Mouse (Mus musculus) embryo, embryonic 10.5 days (tissue): ENCODE results near the gene Plxna4.

Experiments used
- DNase-seq: peaks from one replicate; pipeline ENCODE4 v3.0.0-alpha.2; 2015; ENCODE audit warnings: low spot score

Gene Plxna4

GRCm38 (mm10) chr6:32251674-32252073 lies 336.3 kb downstream of the Plxna4 start:
- no peak for DNase-seq

- DNase-seq: no peak
Measured at GRCm38 (mm10) chr6:32246036-32246435, 342.0 kb downstream of the Plxna4 start.

GRCm38 (mm10) chr6:32243040-32243439 lies 345.0 kb downstream of the Plxna4 start:
- DNase-seq: no peak

GRCm38 (mm10) chr6:32231383-32231782 lies 356.6 kb downstream of the Plxna4 start:
- peak; percentile 8 for DNase-seq

- no peak for DNase-seq
Measured at GRCm38 (mm10) chr6:32226636-32227035, 361.4 kb downstream of the Plxna4 start.

- no peak for DNase-seq
Measured at GRCm38 (mm10) chr6:32224007-32224703, 363.8 kb downstream of the Plxna4 start.

- DNase-seq: no peak
Measured at GRCm38 (mm10) chr6:32220765-32221164, 367.2 kb downstream of the Plxna4 start.

GRCm38 (mm10) chr6:32218544-32218943 lies 369.4 kb downstream of the Plxna4 start:
- no peak for DNase-seq

GRCm38 (mm10) chr6:32212439-32212838 lies 375.6 kb downstream of the Plxna4 start:
- DNase-seq: no peak

- no peak for DNase-seq
Measured at GRCm38 (mm10) chr6:32210139-32210538, 377.9 kb downstream of the Plxna4 start.

- no peak for DNase-seq
Measured at GRCm38 (mm10) chr6:32208951-32209350, 379.0 kb downstream of the Plxna4 start.

- no peak for DNase-seq
Measured at GRCm38 (mm10) chr6:32204253-32204652, 383.7 kb downstream of the Plxna4 start.

GRCm38 (mm10) chr6:32203389-32203788 lies 384.6 kb downstream of the Plxna4 start:
- DNase-seq: no peak

GRCm38 (mm10) chr6:32202664-32203192 lies 385.3 kb downstream of the Plxna4 start:
- no peak for DNase-seq

- DNase-seq: no peak
Measured at GRCm38 (mm10) chr6:32201506-32201905, 386.5 kb downstream of the Plxna4 start.

- DNase-seq: no peak
Measured at GRCm38 (mm10) chr6:32199616-32200015, 388.4 kb downstream of the Plxna4 start.

- no peak for DNase-seq
Measured at GRCm38 (mm10) chr6:32196913-32197312, 391.1 kb downstream of the Plxna4 start.

- DNase-seq: no peak
Measured at GRCm38 (mm10) chr6:32193046-32193445, 394.9 kb downstream of the Plxna4 start.

GRCm38 (mm10) chr6:32184402-32184985 lies 403.5 kb downstream of the Plxna4 start:
- no peak for DNase-seq

- DNase-seq: no peak
Measured at GRCm38 (mm10) chr6:32183651-32184185, 404.3 kb downstream of the Plxna4 start.

GRCm38 (mm10) chr6:32180012-32180358 lies 408.0 kb downstream of the Plxna4 start:
- DNase-seq: no peak

GRCm38 (mm10) chr6:32179346-32180011 lies 408.5 kb downstream of the Plxna4 start:
- peak; percentile 76 for DNase-seq

- no peak for DNase-seq
Measured at GRCm38 (mm10) chr6:32177905-32178304, 410.1 kb downstream of the Plxna4 start.
